Mouse (Mus musculus) ES-E14 (cell line): ENCODE results near the gene Tex19.1. TPM values are rescaled to one million over a fixed set of nuclear protein-coding genes. Genes with fewer than 3 reads are reported as not detected.

Experiments used
- DNase-seq: peaks from one replicate; pipeline ENCODE4 v3.0.0-alpha.2; 2013; ENCODE audit warnings: low read depth, low spot score
- H3K27ac ChIP-seq: 2 replicates; pipeline ENCODE4 v1.5.1; 2012; ENCODE audit warnings: low read depth, mild to moderate bottlenecking, low read length, moderate library complexity, mixed read lengths; ENCODE audit not compliant: poor library complexity, insufficient read depth, severe bottlenecking
- H3K36me3 ChIP-seq: 2 replicates; pipeline ENCODE4 v1.6.1; 2012; ENCODE audit warnings: mild to moderate bottlenecking, low read length, moderate library complexity, mixed read lengths; ENCODE audit not compliant: control insufficient read depth, poor library complexity, insufficient read depth, severe bottlenecking
- H3K4me1 ChIP-seq, 2 experiments: fragments of 150-350 bp in 1 of 2; sonication (generic) in 1 of 2; 2 replicates each; pipeline ENCODE4 v1.6.1; 2012; ENCODE audit warnings: low read length in 2 of 2, mild to moderate bottlenecking in 1 of 2, mixed read lengths in 1 of 2; ENCODE audit not compliant: control insufficient read depth in 2 of 2, insufficient read depth in 2 of 2, poor library complexity in 1 of 2
- H3K4me3 ChIP-seq, 2 experiments: fragments of 150-350 bp in 1 of 2; sonication (generic) in 1 of 2; 2 replicates each; pipeline ENCODE4 v1.5.1; 2012; ENCODE audit warnings: low read length in 2 of 2, low read depth in 1 of 2, mild to moderate bottlenecking in 1 of 2, mixed read lengths in 1 of 2; ENCODE audit not compliant: insufficient read depth in 1 of 2, poor library complexity in 1 of 2, severe bottlenecking in 1 of 2
- H3K9ac ChIP-seq: 2 replicates; pipeline ENCODE4 v1.6.1; 2012; ENCODE audit warnings: low read depth, mild to moderate bottlenecking, low read length, mixed read lengths; ENCODE audit not compliant: poor library complexity, insufficient read depth, severe bottlenecking
- H3K9me3 ChIP-seq: fragments of 150-350 bp; sonication (generic); 2 replicates; pipeline ENCODE4 v1.6.1; 2012; ENCODE audit warnings: low read depth, mild to moderate bottlenecking, low read length; ENCODE audit not compliant: control insufficient read depth, insufficient read depth
- CHD2 ChIP-seq: IDR thresholded peaks from 2 replicates; pipeline ENCODE4 v1.6.1; 2014; ENCODE audit warnings: mild to moderate bottlenecking, low read depth, low read length, inconsistent platforms
- HCFC1 ChIP-seq: IDR thresholded peaks from 2 replicates; pipeline ENCODE4 v1.6.1; 2012; ENCODE audit warnings: low read length, inconsistent platforms, borderline replicate concordance; ENCODE audit not compliant: insufficient read depth
- MAFK ChIP-seq: IDR thresholded peaks from 2 replicates; pipeline ENCODE4 v1.6.1; 2014; ENCODE audit warnings: mild to moderate bottlenecking, low read depth, low read length, inconsistent platforms; ENCODE audit not compliant: insufficient read depth
- ZC3H11A ChIP-seq: IDR thresholded peaks from 2 replicates; pipeline ENCODE4 v1.6.1; 2012; ENCODE audit warnings: low read depth, mild to moderate bottlenecking, inconsistent platforms, low read length, borderline replicate concordance
- ZNF384 ChIP-seq: IDR thresholded peaks from 2 replicates; pipeline ENCODE4 v1.6.1; 2012; ENCODE audit warnings: low read depth, low read length, inconsistent platforms
- in situ Hi-C, 2 experiments: fragments of 600-800 bp; cut with MboI; formaldehyde crosslinking; loops; one replicate each; pipeline ENCODE4 v1.15.1; 2025; ENCODE audit warnings: low sequenced_read_pairs in 2 of 2, inconsistent platforms in 1 of 2; ENCODE audit not compliant: unreplicated experiment in 2 of 2
- total RNA-seq: library from RNA; depleted of rRNA; stranded (reverse); fragments of 300-350 nt; gene quantifications from 2 replicates; pipeline ENCODE4 v1.2.3, GENCODE M21; 2012

The Tex19.1 gene
- total RNA-seq, 1 experiment = 193 TPM

- no peaks in the 10 kb centered on the region for H3K9me3 ChIP-seq
- in situ Hi-C loops = no loop called here
Observed at GRCm38 (mm10) chr11:121148193-121148592, 2.2 kb downstream of the Tex19.1 start.

GRCm38 (mm10) chr11:121154203-121154602, 8.3 kb downstream of the Tex19.1 start:
- no peak for DNase-seq
- H3K36me3 ChIP-seq = peaks cover 3% of the 10 kb centered on the region; the same call in 1 of the 2 replicates
- H3K27ac ChIP-seq = no peak overlapping the region
- H3K9ac ChIP-seq = no peak overlapping the region
- no peak overlapping the region for H3K4me3 ChIP-seq
- H3K9me3 ChIP-seq = no peaks in the 10 kb centered on the region
- H3K4me1 ChIP-seq = peaks cover 2 to 4% of the 10 kb centered on the region in 2 experiments; a peak in 2 of 4 replicates
- TF ChIP-seq MAFK (no peak), ZNF384 (no peak), HCFC1 (no peak), CHD2 (no peak), ZC3H11A (no peak)
- in situ Hi-C loops = no loop called here

More at GRCm38 (mm10) chr11:121148193-121148592, 2.2 kb downstream of the Tex19.1 start:
- Histone ChIP-seq H3K36me3 (peaks cover 8% of the 10 kb centered on the region; the same call in 1 of the 2 replicates), H3K9ac (no peak overlapping the region), H3K27ac (no peak overlapping the region), H3K4me1 (peaks cover 3 to 8% of the 10 kb centered on the region in 2 experiments; a peak in 1 of 4 replicates), H3K4me3 (peak overlapping the region; percentile 10 to 75; a peak in 2 of 4 replicates)
- no peak for DNase-seq
- 0 out of 2 replicates have a peak, but pooled peaks have one; percentile 39 for TF ChIP-seq HCFC1
- TF ChIP-seq ZC3H11A = 0 out of 2 replicates have a peak, but pooled peaks have one; percentile 3
- TF ChIP-seq CHD2 = no peak

GRCm38 (mm10) chr11:121156411-121156891, 10.5 kb downstream of the Tex19.1 start:
- in situ Hi-C loops = no loop called here
- no peak for DNase-seq
- peak overlapping the region; percentile 37; the same call in 1 of the 2 replicates for H3K9ac ChIP-seq

GRCm38 (mm10) chr11:121159971-121160370, 14.0 kb downstream of the Tex19.1 start, which contains the start of gene Uts2r:
TSS of gene Uts2r (plus strand) at chr11:121160271.
- no peak for TF ChIP-seq HCFC1
- no peak for TF ChIP-seq CHD2
- TF ChIP-seq ZNF384 = no peak
- no peak for TF ChIP-seq MAFK
- no peak for TF ChIP-seq ZC3H11A
- no peaks in the 10 kb centered on the region for H3K36me3 ChIP-seq
- no peaks in the 10 kb centered on the region for H3K9me3 ChIP-seq
- in situ Hi-C loops = no loop called here
- H3K27ac ChIP-seq = no peak within 1 kb of the TSS
- peaks cover 0 to 8% of the 10 kb centered on the region in 2 experiments; a peak in 1 of 4 replicates for H3K4me1 ChIP-seq
- no peak within 1 kb of the TSS; a peak in 1 of 4 replicates for H3K4me3 ChIP-seq
- H3K9ac ChIP-seq = no peak within 1 kb of the TSS
- no peak for DNase-seq

More at GRCm38 (mm10) chr11:121156411-121156891, 10.5 kb downstream of the Tex19.1 start:
- peaks cover 3% of the 10 kb centered on the region; the same call in 1 of the 2 replicates for H3K36me3 ChIP-seq
- H3K4me3 ChIP-seq = peak overlapping the region; percentile 53 to 54
- H3K4me1 ChIP-seq = peaks cover 2 to 7% of the 10 kb centered on the region in 2 experiments; a peak in 2 of 4 replicates
- H3K27ac ChIP-seq = no peak overlapping the region
- no peaks in the 10 kb centered on the region for H3K9me3 ChIP-seq
- TF ChIP-seq HCFC1 (no peak), ZNF384 (no peak), ZC3H11A (no peak), CHD2 (no peak), MAFK (no peak)
